Mouse (Mus musculus) kidney, postnatal 36 days (tissue): Measurements from ENCODE around the gene CK137956.

Source experiments
- DNase-seq, 2 experiments: peaks; one replicate each; pipeline ENCODE4 v3.0.0; 2021 to 2022; ENCODE audit warnings: mixed read lengths in 2 of 2

Gene CK137956

GRCm38 (mm10) chr4:127907151-127907550 is 63.6 kb downstream of the CK137956 start:
- no peak for DNase-seq

DNA sequence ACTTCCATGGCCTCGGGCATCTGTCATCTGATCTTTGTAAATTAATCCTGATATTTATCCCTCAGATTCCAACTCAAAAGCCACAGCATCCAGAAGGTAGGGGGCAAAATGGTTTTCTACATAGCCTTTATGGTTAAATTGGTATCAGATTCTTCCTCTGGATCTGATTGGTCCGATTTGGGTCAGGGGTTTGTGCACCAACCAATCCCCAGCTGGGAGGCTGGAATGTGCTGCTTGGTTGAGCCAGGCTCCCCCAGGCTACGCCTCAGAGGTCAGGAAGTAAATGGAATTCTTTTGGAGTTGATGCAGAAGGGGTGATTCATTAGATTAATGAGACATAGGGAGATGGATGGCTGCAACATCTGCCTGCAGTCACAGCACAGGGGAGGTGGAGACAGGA is 66.8 kb downstream of the CK137956 start:
- DNase-seq: no peak

- DNase-seq: no peak
These were observed 69.8 kb downstream of the CK137956 start for GRCm38 (mm10) chr4:127900893-127901456.

- DNase-seq: no peak
These were observed 81.7 kb downstream of the CK137956 start for GRCm38 (mm10) chr4:127889071-127889470.

DNA sequence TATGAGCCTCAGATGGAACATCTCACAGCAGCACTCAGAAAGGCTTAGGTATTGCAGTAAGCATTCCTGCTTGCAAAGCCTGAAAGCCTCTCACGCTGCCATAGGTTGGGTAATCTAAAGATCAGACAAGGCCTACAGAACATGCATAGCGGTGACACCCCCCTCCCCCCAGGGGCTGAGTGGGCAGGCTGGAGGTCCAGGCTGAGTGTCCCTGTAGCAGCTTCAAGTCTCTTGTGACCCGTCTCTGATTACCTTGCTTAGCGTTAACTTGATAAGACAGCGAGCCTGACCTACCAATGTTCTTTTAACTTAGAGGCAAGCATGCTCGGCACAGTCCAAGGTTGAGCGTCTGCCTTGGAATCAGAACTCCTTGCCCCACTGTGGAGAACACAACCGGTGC is 91.8 kb downstream of the CK137956 start:
- no peak for DNase-seq
